Mouse (Mus musculus) kidney, embryonic 16.5 days (tissue): Measurements from ENCODE around the gene Fut11. TPM values are rescaled to one million over a fixed set of nuclear protein-coding genes. Genes with fewer than 3 reads are reported as not detected.
A peak's percentile ranks its signal among the peaks of the same experiment; 100 is the strongest.

Experiments
- ATAC-seq: fragments of 200-750 bp; cut with Nextera tagmentation; 2 replicates; pipeline ENCODE4 v1.8.0; 2017; ENCODE audit warnings: moderate TSS enrichment; ENCODE audit not compliant: low FRiP score, low TSS enrichment
- H3K27ac ChIP-seq: fragments of 300-500 bp; sonication (generic); 2 replicates; pipeline ENCODE4 v1.5.1; 2014; ENCODE audit warnings: low read length
- H3K27me3 ChIP-seq: fragments of 300-500 bp; sonication (generic); 2 replicates; pipeline ENCODE4 v1.6.1; 2014; ENCODE audit warnings: low read length, control low read depth, mixed read lengths; ENCODE audit not compliant: insufficient read depth
- H3K36me3 ChIP-seq: fragments of 300-500 bp; sonication (generic); 2 replicates; pipeline ENCODE4 v1.6.1; 2014; ENCODE audit warnings: low read length, control low read depth, mixed read lengths; ENCODE audit not compliant: insufficient read depth
- H3K4me1 ChIP-seq: fragments of 300-500 bp; sonication (generic); 2 replicates; pipeline ENCODE4 v1.6.1; 2014; ENCODE audit warnings: low read length, control low read depth, mixed read lengths; ENCODE audit not compliant: insufficient read depth
- H3K4me2 ChIP-seq: fragments of 300-500 bp; sonication (generic); replicated peaks from 2 replicates; pipeline ENCODE4 v1.6.1; 2014; ENCODE audit warnings: low read depth, low read length
- H3K4me3 ChIP-seq: fragments of 300-500 bp; sonication (generic); 2 replicates; pipeline ENCODE4 v1.5.1; 2014; ENCODE audit warnings: mild to moderate bottlenecking, low read length
- H3K9ac ChIP-seq: fragments of 300-500 bp; sonication (generic); replicated peaks from 2 replicates; pipeline ENCODE4 v1.6.1; 2014; ENCODE audit warnings: low read length
- H3K9me3 ChIP-seq: fragments of 300-500 bp; sonication (generic); 2 replicates; pipeline ENCODE4 v1.6.1; 2016; ENCODE audit warnings: low read length, control low read depth
- WGBS: fragments of 180-500 bp; shearing (Covaris S2); extraction: QIAGEN DNeasy Blood & Tissue Kit; methylation state at CpG from one replicate; pipeline ENCODE4 v1.1.7; 2014; 5-methylcytosine and 5-hydroxymethylcytosine counted together
- polyA plus RNA-seq: library from polyadenylated mRNA; unstranded; fragments of >200 nt; fragmentation: Nextera tagmentation; extraction: Ambion mirVana; gene quantifications from 2 replicates; pipeline ENCODE4 v1.2.1, GENCODE M21; 2015

Fut11 gene
- polyA plus RNA-seq, 1 experiment from 2014 or later, result 28.2 TPM

DNA sequence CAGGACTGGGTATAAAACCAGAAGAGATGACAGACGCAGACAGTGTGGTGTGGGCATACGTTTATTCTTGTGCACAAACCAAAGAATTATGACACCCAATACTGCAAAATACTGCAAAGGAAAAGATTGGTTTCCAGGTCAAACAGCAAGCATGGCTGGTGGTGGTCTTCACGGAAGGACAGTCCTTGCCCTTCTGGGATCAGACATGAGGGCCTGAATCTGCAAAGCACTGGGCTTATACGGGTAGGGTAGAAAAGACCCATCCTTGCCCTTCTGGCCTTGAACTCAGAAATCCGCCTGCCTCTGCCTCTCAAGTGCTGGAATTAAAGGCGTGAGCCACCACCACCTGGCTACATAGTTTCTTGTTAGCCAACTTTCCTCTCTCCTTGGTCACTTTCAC lies 35.9 kb upstream of the Fut11 start:
- no peak overlapping the region for H3K9ac ChIP-seq

DNA sequence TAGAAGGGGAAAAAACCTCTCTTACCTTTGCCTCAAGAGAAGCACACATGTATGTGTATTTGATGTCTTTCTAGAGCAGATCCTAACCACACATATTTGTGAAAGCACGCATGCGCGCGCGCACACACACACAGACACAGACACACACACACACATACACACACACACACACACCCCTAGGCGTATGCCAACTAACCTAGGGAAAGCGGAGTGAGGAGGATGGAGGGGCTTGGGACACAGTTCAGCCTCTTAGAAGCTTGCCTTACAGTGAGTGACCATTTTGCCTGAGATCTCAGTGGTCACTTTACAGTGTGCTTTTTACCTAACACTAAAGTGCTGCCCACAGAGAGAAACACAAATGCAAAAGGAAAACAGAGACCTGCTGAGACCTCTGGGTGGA lies 35.1 kb upstream of the Fut11 start:
- Histone ChIP-seq H3K36me3 (no peaks in the 10 kb centered on the region), H3K27ac (no peak overlapping the region), H3K27me3 (no peaks in the 10 kb centered on the region), H3K9ac (no peak overlapping the region), H3K9me3 (no peaks in the 10 kb centered on the region), H3K4me2 (no peak overlapping the region), H3K4me3 (no peak overlapping the region), H3K4me1 (peaks cover 19% of the 10 kb centered on the region)
- 99% methylated on average over 7 of the region's 7 CpGs for WGBS
- ATAC-seq, result no peak

More for the DNA sequence above, 35.9 kb upstream of the Fut11 start:
- Histone ChIP-seq H3K4me1 (peaks cover 15% of the 10 kb centered on the region), H3K27ac (no peak overlapping the region), H3K36me3 (no peaks in the 10 kb centered on the region), H3K4me3 (no peak overlapping the region), H3K27me3 (no peaks in the 10 kb centered on the region), H3K9me3 (no peaks in the 10 kb centered on the region), H3K4me2 (no peak overlapping the region)
- 85% methylated on average over 6 of the region's 6 CpGs for WGBS
- ATAC-seq, result no peak

GRCm38 (mm10) chr14:20660827-20661660 lies 33.7 kb upstream of the Fut11 start:
- H3K4me1 ChIP-seq, result peaks cover 19% of the 10 kb centered on the region
- 1% methylated on average over 52 of the region's 52 CpGs for WGBS
- H3K36me3 ChIP-seq, result no peaks in the 10 kb centered on the region
- H3K9me3 ChIP-seq, result no peaks in the 10 kb centered on the region
- ATAC-seq, result peak; percentile 89
- no peaks in the 10 kb centered on the region for H3K27me3 ChIP-seq
- H3K4me2 ChIP-seq, result peak overlapping the region; percentile 91
- H3K27ac ChIP-seq, result peak overlapping the region; percentile 91
- H3K9ac ChIP-seq, result peak overlapping the region; percentile 76
- peak overlapping the region; percentile 77 for H3K4me3 ChIP-seq

GRCm38 (mm10) chr14:20661661-20662331 lies 33.0 kb upstream of the Fut11 start:
- 11% methylated on average over 19 of the region's 19 CpGs for WGBS
- Histone ChIP-seq H3K4me2 (peak overlapping the region; percentile 91), H3K27ac (peak overlapping the region; percentile 91), H3K4me3 (peak overlapping the region; percentile 77), H3K9ac (peak overlapping the region; percentile 76), H3K36me3 (no peaks in the 10 kb centered on the region), H3K4me1 (peaks cover 13% of the 10 kb centered on the region), H3K9me3 (no peaks in the 10 kb centered on the region), H3K27me3 (no peaks in the 10 kb centered on the region)
- ATAC-seq, result peak; percentile 40

DNA sequence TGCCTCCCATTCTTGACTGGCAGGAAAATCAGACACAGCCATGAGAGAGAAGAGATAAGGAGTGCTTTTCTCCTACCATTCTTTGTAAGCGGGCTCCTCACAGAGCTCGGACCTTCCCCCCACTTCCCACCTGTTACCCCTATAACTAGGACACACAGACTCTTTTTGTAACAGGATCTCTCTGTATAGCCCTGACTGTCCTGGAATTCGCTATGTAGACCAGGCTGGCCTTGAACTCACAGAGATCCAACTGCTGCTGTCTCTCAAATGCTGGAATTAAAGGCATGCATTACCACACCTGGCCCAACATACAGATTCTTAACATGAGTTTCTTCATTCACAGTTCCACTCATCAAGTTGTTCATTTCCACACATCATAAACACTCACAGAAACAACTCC lies 32.0 kb upstream of the Fut11 start:
- Histone ChIP-seq H3K4me1 (peaks cover 13% of the 10 kb centered on the region), H3K9me3 (no peaks in the 10 kb centered on the region), H3K9ac (no peak overlapping the region), H3K4me3 (no peak overlapping the region), H3K36me3 (no peaks in the 10 kb centered on the region), H3K4me2 (no peak overlapping the region), H3K27me3 (no peaks in the 10 kb centered on the region), H3K27ac (no peak overlapping the region)
- 92% methylated on average over 3 of the region's 3 CpGs for WGBS
- ATAC-seq, result no peak

- Histone ChIP-seq H3K9ac (no peak overlapping the region), H3K4me1 (peaks cover 13% of the 10 kb centered on the region), H3K4me3 (no peak overlapping the region), H3K27ac (no peak overlapping the region), H3K27me3 (no peaks in the 10 kb centered on the region; the same call in 1 of the 2 replicates), H3K36me3 (no peaks in the 10 kb centered on the region), H3K4me2 (no peak overlapping the region), H3K9me3 (no peaks in the 10 kb centered on the region)
- no peak for ATAC-seq
- WGBS, result 62% methylated on average over 2 of the region's 2 CpGs
These were observed 31.2 kb upstream of the Fut11 start for GRCm38 (mm10) chr14:20663601-20664000.

- Histone ChIP-seq H3K27ac (no peak overlapping the region), H3K4me1 (peaks cover 13% of the 10 kb centered on the region), H3K27me3 (no peaks in the 10 kb centered on the region; the same call in 1 of the 2 replicates), H3K4me3 (no peak overlapping the region), H3K36me3 (no peaks in the 10 kb centered on the region), H3K9me3 (no peaks in the 10 kb centered on the region), H3K9ac (no peak overlapping the region), H3K4me2 (no peak overlapping the region)
- 54% methylated on average over 3 of the region's 3 CpGs for WGBS
- ATAC-seq, result no peak
These were observed 30.3 kb upstream of the Fut11 start for GRCm38 (mm10) chr14:20664436-20664835.

- WGBS, result 67% methylated on average over 1 of the region's 1 CpGs
- H3K4me2 ChIP-seq, result no peak overlapping the region
- H3K27ac ChIP-seq, result no peak overlapping the region
- 0 out of 2 replicates have a peak, but pooled peaks cover 4% of the 10 kb centered on the region for H3K4me1 ChIP-seq
- no peaks in the 10 kb centered on the region for H3K36me3 ChIP-seq
- H3K4me3 ChIP-seq, result no peak overlapping the region
- no peaks in the 10 kb centered on the region for H3K9me3 ChIP-seq
- H3K9ac ChIP-seq, result no peak overlapping the region
- no peak for ATAC-seq
- H3K27me3 ChIP-seq, result no peaks in the 10 kb centered on the region; the same call in 1 of the 2 replicates
These were observed 27.3 kb upstream of the Fut11 start for GRCm38 (mm10) chr14:20667469-20667868.

GRCm38 (mm10) chr14:20668154-20668810 lies 26.5 kb upstream of the Fut11 start, which contains the start of gene Synpo2l:
Synpo2l (minus strand) TSS chr14:20668354.
- Histone ChIP-seq H3K4me1 (0 out of 2 replicates have a peak, but pooled peaks cover 4% of the 10 kb centered on the region), H3K27ac (no peak within 1 kb of the TSS), H3K27me3 (no peaks in the 10 kb centered on the region; the same call in 1 of the 2 replicates), H3K4me2 (no peak within 1 kb of the TSS), H3K9me3 (no peaks in the 10 kb centered on the region), H3K9ac (0 out of 2 replicates have a peak within 1 kb of the TSS, but pooled peaks have one; percentile 16), H3K4me3 (no peak within 1 kb of the TSS), H3K36me3 (no peaks in the 10 kb centered on the region)
- 80% methylated on average over 8 of the region's 8 CpGs for WGBS
- no peak for ATAC-seq
